Comparison of ENCODE assay signal across 19 mouse cellular contexts in the genomic region with DNA sequence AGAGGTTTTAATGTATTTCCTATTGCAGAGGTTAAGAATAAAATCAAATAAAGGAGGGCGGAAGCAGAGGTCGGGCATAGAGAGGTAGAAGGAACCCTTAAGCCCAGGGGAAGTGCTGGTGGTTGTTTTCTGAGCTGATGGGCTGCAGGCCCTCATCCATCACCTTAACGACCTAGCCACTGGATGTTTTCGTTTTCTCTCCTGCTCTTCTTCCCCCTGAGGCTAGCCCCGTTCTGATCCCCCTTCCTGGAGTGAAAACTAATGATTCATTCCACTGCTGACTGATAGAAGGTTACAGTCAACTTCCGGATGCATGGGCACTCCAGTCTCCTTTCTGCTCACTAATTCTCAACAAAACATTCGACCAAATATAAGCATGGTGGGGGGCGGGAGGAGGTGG.
DNase-seq lines count a peak whose midpoint lies in the region; ATAC-seq and TF ChIP-seq lines count a peak whose summit lies in the region.
"Had no signal": no experiment of that assay in that cellular context is flagged by ENCODE, and none has a peak within 500 bp of the region (broad histone marks: within the 10 kb centered on the region; RNA-seq: fewer than 3 reads in every experiment).

No protein-coding gene starts in this region.

- H3K4me3 ChIP-seq in kidney, postnatal 0 days (replicated peaks; ENCODE audit: low read depth, low read length) = no peak overlapping the region
- H3K4me3 ChIP-seq in hindbrain, embryonic 14.5 days (replicated peaks; ENCODE audit: low read length) = no peak overlapping the region
- H3K4me3 ChIP-seq: liver, embryonic 13.5 days had no signal

- no peaks in the 10 kb centered on the region for H3K4me1 ChIP-seq in kidney, postnatal 0 days (replicated peaks; ENCODE audit: insufficient read depth, low read length)
- peaks cover 21% of the 10 kb centered on the region for H3K4me1 ChIP-seq in hindbrain, embryonic 14.5 days (replicated peaks; ENCODE audit: control insufficient read depth, insufficient read depth, low read length)

- no peaks in the 10 kb centered on the region for H3K27me3 ChIP-seq in kidney, postnatal 0 days (ENCODE audit: insufficient read depth, low read length)
- H3K27me3 ChIP-seq in hindbrain, embryonic 14.5 days (ENCODE audit: control insufficient read depth, insufficient read depth, low read length) = no peaks in the 10 kb centered on the region
- H3K27me3 ChIP-seq: liver, embryonic 13.5 days had no signal

- H3K9ac ChIP-seq in kidney, postnatal 0 days (ENCODE audit: low read depth, low read length) = no peak overlapping the region
- no peak overlapping the region for H3K9ac ChIP-seq in hindbrain, embryonic 14.5 days
- H3K9ac ChIP-seq: liver, embryonic 13.5 days had no signal

- H3K27ac ChIP-seq in kidney, postnatal 0 days = no peak overlapping the region
- H3K27ac ChIP-seq in hindbrain, embryonic 14.5 days = 0 out of 2 replicates have a peak overlapping the region, but pooled peaks have one; percentile 20
- H3K27ac ChIP-seq: liver, embryonic 13.5 days had no signal

- no peaks in the 10 kb centered on the region for H3K36me3 ChIP-seq in kidney, postnatal 0 days (ENCODE audit: insufficient read depth, low read length)
- no peaks in the 10 kb centered on the region for H3K36me3 ChIP-seq in hindbrain, embryonic 14.5 days (replicated peaks; ENCODE audit: control insufficient read depth, insufficient read depth)
- H3K36me3 ChIP-seq: liver, embryonic 13.5 days had no signal

- WGBS in kidney, postnatal 0 days = 18% methylated on average over 8 of the region's 8 CpGs
- WGBS in hindbrain, embryonic 14.5 days = 35% methylated on average over 8 of the region's 8 CpGs

- no peak overlapping the region for H3K4me2 ChIP-seq in kidney, postnatal 0 days (ENCODE audit: low read length)
- no peak overlapping the region for H3K4me2 ChIP-seq in hindbrain, embryonic 14.5 days (replicated peaks)
- H3K4me2 ChIP-seq: liver, embryonic 13.5 days had no signal

- TF ChIP-seq CTCF in kidney, postnatal 0 days (IDR thresholded peaks at IDR 0.05; ENCODE audit: low read depth) = no peak

- peak; percentile 47 for DNase-seq in kidney, postnatal 0 days (ENCODE audit: low spot score)
- no peak for DNase-seq in kidney, adult 9 months
- peak; percentile 52 for DNase-seq in embryo, embryonic 10 days (ENCODE audit: low spot score)
- peak; percentile 58 for DNase-seq in embryo, embryonic 10.5 days (ENCODE audit: low spot score)
- no peak for DNase-seq in hindbrain, embryonic 14.5 days (ENCODE audit: low spot score)
- DNase-seq in lung, postnatal 4 days = no peak
- no peak for DNase-seq in kidney, adult 8-10 months
- DNase-seq: adrenal gland, adult 8-10 months; cerebellum, adult 18-20 months; cerebellum, postnatal 25 days; heart, postnatal 4 days; kidney, adult 2 months; kidney, postnatal 4 days; liver, embryonic 13.5 days; lung, adult 2 months; lung, postnatal 14 days; thymus, adult 18-20 months; thymus, postnatal 36 days had no signal

- ATAC-seq in kidney, postnatal 0 days (replicated peaks; ENCODE audit: low FRiP score, low read depth) = no peak
- no peak for ATAC-seq in hindbrain, embryonic 14.5 days (ENCODE audit: low FRiP score)
- ATAC-seq: activated CD4-positive, CD25-positive, alpha-beta regulatory T cell, adult 4 months had no signal

- no peaks in the 10 kb centered on the region for H3K9me3 ChIP-seq in kidney, postnatal 0 days (replicated peaks; ENCODE audit: low read length)
- H3K9me3 ChIP-seq in hindbrain, embryonic 14.5 days (ENCODE audit: control insufficient read depth, low read length) = no peaks in the 10 kb centered on the region
- H3K9me3 ChIP-seq: liver, embryonic 13.5 days had no signal

Comparison
In these comparisons a context has a peak if more than half of its experiments do, and no peak if none do; other contexts are left out.
1. DNase-seq: peak in kidney, postnatal 0 days (single experiment), embryo, embryonic 10 days (single experiment) and embryo, embryonic 10.5 days (single experiment); none in kidney, adult 9 months (single experiment), hindbrain, embryonic 14.5 days (single experiment), lung, postnatal 4 days (0 of 2) and kidney, adult 8-10 months (0 of 2).